Mouse (Mus musculus): ENCODE data around the gene Opcml. TPM values are rescaled to one million over a fixed set of nuclear protein-coding genes. Genes with fewer than 3 reads are reported as not detected.

Gene Opcml
- polyA plus RNA-seq, 2 experiments, result 3.7 to 5.5 TPM

GRCm38 (mm10) chr9:27830519-27830918, 39.9 kb downstream of the Opcml start:
- Histone ChIP-seq H3K27me3 (ENCODE audit: control insufficient read depth, insufficient read depth, low read length) (no peaks in the 10 kb centered on the region), H3K36me3 (ENCODE audit: control insufficient read depth, insufficient read depth, low read length) (no peaks in the 10 kb centered on the region), H3K4me3 (replicated peaks; ENCODE audit: low read length) (no peak overlapping the region), H3K4me1 (ENCODE audit: control insufficient read depth, insufficient read depth, low read length) (no peaks in the 10 kb centered on the region), H3K9me3 (ENCODE audit: control insufficient read depth, low read length) (no peaks in the 10 kb centered on the region), H3K4me2 (replicated peaks; ENCODE audit: low read depth, low read length, severe bottlenecking) (no peak overlapping the region), H3K9ac (ENCODE audit: low read depth, low read length, severe bottlenecking) (no peak overlapping the region), H3K27ac (replicated peaks; ENCODE audit: low read depth, low read length) (no peak overlapping the region)
- 60% methylated on average over 5 of the region's 5 CpGs for WGBS
- no peak for ATAC-seq (ENCODE audit: low FRiP score, low read depth)
- no peak for DNase-seq (ENCODE audit: low spot score)
- no peak for TF ChIP-seq POLR2A (IDR thresholded peaks at IDR 0.05; ENCODE audit: borderline replicate concordance, extremely low read depth, insufficient read depth, insufficient read length)

- no peak overlapping the region for H3K4me3 ChIP-seq (replicated peaks; ENCODE audit: low read length)
- no peak overlapping the region for H3K4me2 ChIP-seq (replicated peaks; ENCODE audit: low read depth, low read length, severe bottlenecking)
- no peaks in the 10 kb centered on the region for H3K4me1 ChIP-seq (ENCODE audit: control insufficient read depth, insufficient read depth, low read length)
- WGBS, result 48% methylated on average over 5 of the region's 5 CpGs
- no peak for TF ChIP-seq POLR2A (IDR thresholded peaks at IDR 0.05; ENCODE audit: borderline replicate concordance, extremely low read depth, insufficient read depth, insufficient read length)
- no peak overlapping the region for H3K27ac ChIP-seq (replicated peaks; ENCODE audit: low read depth, low read length)
- H3K9me3 ChIP-seq (ENCODE audit: control insufficient read depth, low read length), result no peaks in the 10 kb centered on the region
- no peak for ATAC-seq (ENCODE audit: low FRiP score, low read depth)
- no peaks in the 10 kb centered on the region for H3K27me3 ChIP-seq (ENCODE audit: control insufficient read depth, insufficient read depth, low read length)
- H3K9ac ChIP-seq (ENCODE audit: low read depth, low read length, severe bottlenecking), result no peak overlapping the region
- no peak for DNase-seq (ENCODE audit: low spot score)
- H3K36me3 ChIP-seq (ENCODE audit: control insufficient read depth, insufficient read depth, low read length), result no peaks in the 10 kb centered on the region
These were observed 52.2 kb downstream of the Opcml start for GRCm38 (mm10) chr9:27842806-27843205.

- TF ChIP-seq POLR2A (IDR thresholded peaks at IDR 0.05; ENCODE audit: borderline replicate concordance, extremely low read depth, insufficient read depth, insufficient read length), result no peak
- no peak overlapping the region for H3K27ac ChIP-seq (replicated peaks; ENCODE audit: low read depth, low read length)
- ATAC-seq (ENCODE audit: low FRiP score, low read depth) (no peak), DNase-seq (ENCODE audit: low spot score) (no peak)
- no peak overlapping the region for H3K4me2 ChIP-seq (replicated peaks; ENCODE audit: low read depth, low read length, severe bottlenecking)
- no peaks in the 10 kb centered on the region for H3K9me3 ChIP-seq (ENCODE audit: control insufficient read depth, low read length)
- no peaks in the 10 kb centered on the region for H3K27me3 ChIP-seq (ENCODE audit: control insufficient read depth, insufficient read depth, low read length)
- WGBS, result 69% methylated on average over 3 of the region's 3 CpGs
- H3K4me3 ChIP-seq (replicated peaks; ENCODE audit: low read length), result no peak overlapping the region
- no peaks in the 10 kb centered on the region for H3K36me3 ChIP-seq (ENCODE audit: control insufficient read depth, insufficient read depth, low read length)
- no peak overlapping the region for H3K9ac ChIP-seq (ENCODE audit: low read depth, low read length, severe bottlenecking)
- no peaks in the 10 kb centered on the region for H3K4me1 ChIP-seq (ENCODE audit: control insufficient read depth, insufficient read depth, low read length)
These were observed 81.0 kb downstream of the Opcml start for GRCm38 (mm10) chr9:27871624-27872023.

- no peak overlapping the region for H3K4me3 ChIP-seq (replicated peaks; ENCODE audit: low read length)
- H3K4me2 ChIP-seq (replicated peaks; ENCODE audit: low read depth, low read length, severe bottlenecking), result no peak overlapping the region
- no peaks in the 10 kb centered on the region for H3K4me1 ChIP-seq (ENCODE audit: control insufficient read depth, insufficient read depth, low read length)
- TF ChIP-seq POLR2A (IDR thresholded peaks at IDR 0.05; ENCODE audit: borderline replicate concordance, extremely low read depth, insufficient read depth, insufficient read length), result no peak
- no peaks in the 10 kb centered on the region for H3K27me3 ChIP-seq (ENCODE audit: control insufficient read depth, insufficient read depth, low read length)
- no peak for ATAC-seq (ENCODE audit: low FRiP score, low read depth)
- H3K9me3 ChIP-seq (ENCODE audit: control insufficient read depth, low read length), result no peaks in the 10 kb centered on the region
- no peak overlapping the region for H3K9ac ChIP-seq (ENCODE audit: low read depth, low read length, severe bottlenecking)
- H3K36me3 ChIP-seq (ENCODE audit: control insufficient read depth, insufficient read depth, low read length), result no peaks in the 10 kb centered on the region
- no peak for DNase-seq (ENCODE audit: low spot score)
- WGBS, result 84% methylated on average over 5 of the region's 5 CpGs
- H3K27ac ChIP-seq (replicated peaks; ENCODE audit: low read depth, low read length), result no peak overlapping the region
These were observed 99.1 kb downstream of the Opcml start for GRCm38 (mm10) chr9:27889636-27890035.

- no peaks in the 10 kb centered on the region for H3K4me1 ChIP-seq (ENCODE audit: control insufficient read depth, insufficient read depth, low read length)
- no peak overlapping the region for H3K27ac ChIP-seq (replicated peaks; ENCODE audit: low read depth, low read length)
- H3K9me3 ChIP-seq (ENCODE audit: control insufficient read depth, low read length), result no peaks in the 10 kb centered on the region
- WGBS, result 62% methylated on average over 3 of the region's 3 CpGs
- ATAC-seq (ENCODE audit: low FRiP score, low read depth), result no peak
- DNase-seq (ENCODE audit: low spot score), result no peak
- H3K4me3 ChIP-seq (replicated peaks; ENCODE audit: low read length), result no peak overlapping the region
- H3K36me3 ChIP-seq (ENCODE audit: control insufficient read depth, insufficient read depth, low read length), result no peaks in the 10 kb centered on the region
- TF ChIP-seq POLR2A (IDR thresholded peaks at IDR 0.05; ENCODE audit: borderline replicate concordance, extremely low read depth, insufficient read depth, insufficient read length), result no peak
- no peak overlapping the region for H3K4me2 ChIP-seq (replicated peaks; ENCODE audit: low read depth, low read length, severe bottlenecking)
- H3K9ac ChIP-seq (ENCODE audit: low read depth, low read length, severe bottlenecking), result no peak overlapping the region
- H3K27me3 ChIP-seq (ENCODE audit: control insufficient read depth, insufficient read depth, low read length), result no peaks in the 10 kb centered on the region
These were observed 126.7 kb downstream of the Opcml start for GRCm38 (mm10) chr9:27917250-27917649.

GRCm38 (mm10) chr9:27923495-27923894, 132.9 kb downstream of the Opcml start:
- Histone ChIP-seq H3K4me1 (ENCODE audit: control insufficient read depth, insufficient read depth, low read length) (no peaks in the 10 kb centered on the region), H3K27me3 (ENCODE audit: control insufficient read depth, insufficient read depth, low read length) (no peaks in the 10 kb centered on the region), H3K9me3 (ENCODE audit: control insufficient read depth, low read length) (no peaks in the 10 kb centered on the region), H3K36me3 (ENCODE audit: control insufficient read depth, insufficient read depth, low read length) (no peaks in the 10 kb centered on the region), H3K9ac (ENCODE audit: low read depth, low read length, severe bottlenecking) (no peak overlapping the region), H3K4me2 (replicated peaks; ENCODE audit: low read depth, low read length, severe bottlenecking) (no peak overlapping the region), H3K27ac (replicated peaks; ENCODE audit: low read depth, low read length) (no peak overlapping the region), H3K4me3 (replicated peaks; ENCODE audit: low read length) (no peak overlapping the region)
- no peak for DNase-seq (ENCODE audit: low spot score)
- TF ChIP-seq POLR2A (IDR thresholded peaks at IDR 0.05; ENCODE audit: borderline replicate concordance, extremely low read depth, insufficient read depth, insufficient read length), result no peak
- no peak for ATAC-seq (ENCODE audit: low FRiP score, low read depth)
- WGBS, result 86% methylated on average over 1 of the region's 1 CpGs

Data from limb, embryonic 14.5 days (tissue).